Mouse (Mus musculus) brain, adult 2 months (tissue): ENCODE data around the gene Ankrd12.

Experiments
- DNase-seq: peaks from one replicate; pipeline ENCODE4 v3.0.0; 2011; ENCODE audit warnings: low read depth, low spot score

Ankrd12 gene

DNA sequence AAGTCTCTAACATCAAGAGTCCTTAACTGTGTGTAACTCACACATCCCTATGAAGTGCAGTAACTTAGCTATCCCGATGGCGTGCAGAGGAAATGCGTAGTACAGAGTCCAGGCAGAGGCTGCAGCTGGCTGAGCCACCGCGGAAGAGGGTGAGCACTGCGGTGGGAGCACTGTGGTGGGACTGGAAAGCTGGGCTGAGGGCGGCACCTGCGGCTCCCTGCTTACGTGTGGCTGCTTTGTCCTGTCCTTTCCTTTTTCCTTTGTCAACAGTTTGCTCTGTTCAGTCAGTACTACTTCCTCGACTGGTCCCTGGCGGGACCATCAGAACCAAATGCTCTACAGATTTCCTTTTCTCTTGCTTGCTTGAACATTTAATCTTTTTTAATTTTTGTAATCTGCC lies 109.1 kb downstream of the Ankrd12 start:
- no peak for DNase-seq

DNA sequence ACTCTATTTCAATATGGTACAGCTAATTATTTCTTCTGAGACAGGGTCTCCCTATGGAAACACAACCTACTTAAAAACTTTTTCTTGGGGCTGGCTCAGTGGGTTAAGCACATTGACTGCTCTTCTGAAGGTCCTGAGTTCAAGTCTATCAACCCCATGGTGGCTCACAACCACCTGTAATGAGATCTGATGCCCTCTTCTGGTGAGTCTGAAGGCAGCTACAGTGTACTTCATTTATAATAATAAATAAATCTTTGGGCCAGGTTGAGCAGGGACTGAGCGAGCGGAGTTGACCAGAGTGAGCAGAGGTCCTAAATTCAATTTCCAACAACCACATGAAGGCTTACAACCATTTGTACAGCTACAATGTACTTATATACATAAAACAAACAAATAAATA lies 114.6 kb downstream of the Ankrd12 start:
- no peak for DNase-seq

DNA sequence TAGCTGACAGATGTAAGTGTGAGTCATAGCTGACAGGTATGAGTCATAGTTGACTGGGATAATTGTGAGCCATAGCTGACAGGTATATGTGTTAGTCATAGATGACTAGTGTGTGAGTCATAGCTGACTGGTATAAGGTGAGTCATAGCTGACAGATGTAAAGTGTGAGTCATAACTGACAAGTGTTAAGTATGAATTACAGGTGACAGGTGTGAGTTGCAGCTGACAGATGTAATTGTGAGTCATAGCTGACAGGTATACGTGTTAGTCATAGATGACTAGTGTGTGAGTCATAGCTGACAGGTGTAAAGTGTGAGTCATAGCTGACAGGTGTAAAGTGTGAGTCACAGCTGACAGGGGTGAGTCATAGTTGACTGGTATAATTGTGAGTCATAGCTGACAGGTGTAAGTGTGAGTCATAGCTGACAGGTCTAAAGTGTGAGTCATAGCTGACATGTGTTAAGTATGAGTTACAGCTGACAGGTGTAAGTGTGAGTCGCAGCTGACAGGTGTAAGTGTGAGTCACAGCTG lies 115.2 kb downstream of the Ankrd12 start:
- DNase-seq = peak; percentile 74

DNA sequence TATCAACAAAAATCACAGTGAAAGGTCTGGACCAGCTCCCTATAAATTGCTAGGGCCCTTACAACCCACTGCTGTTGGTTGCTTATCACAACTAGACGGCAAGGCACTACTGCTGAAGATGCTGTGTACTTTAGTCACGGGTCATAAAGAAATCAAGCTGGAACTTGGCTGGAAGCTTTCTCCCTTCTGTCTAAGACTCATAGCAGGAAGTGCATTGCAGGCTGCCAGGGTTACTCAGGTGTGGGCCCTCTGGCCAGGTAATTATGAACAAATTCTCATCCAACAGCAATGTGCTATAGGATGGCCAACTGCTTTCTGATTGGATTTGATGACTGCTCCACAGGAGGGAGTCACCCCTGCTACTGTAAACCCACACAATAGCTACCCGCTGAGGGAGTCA lies 117.9 kb downstream of the Ankrd12 start:
- DNase-seq = no peak

DNA sequence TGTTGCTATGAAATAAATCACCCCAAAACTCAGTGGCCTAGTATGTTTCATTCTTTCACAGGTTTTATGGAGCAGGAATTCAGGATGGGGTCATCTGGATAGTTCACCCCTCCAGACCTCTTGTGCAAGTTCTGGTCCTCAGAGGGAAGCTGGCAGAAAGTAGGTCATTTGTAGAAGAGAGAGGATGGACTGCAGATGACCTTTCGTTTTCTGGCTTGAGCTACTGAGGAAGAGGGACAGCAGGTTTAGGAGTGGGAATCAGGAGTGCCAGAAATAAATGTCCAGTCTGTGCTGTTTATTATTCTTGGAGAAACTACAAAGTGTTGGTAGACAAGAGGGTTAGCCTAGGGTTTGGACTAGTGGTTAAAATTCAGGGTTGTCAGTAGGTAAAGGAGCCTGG lies 118.5 kb downstream of the Ankrd12 start:
- DNase-seq = peak; percentile 89

DNA sequence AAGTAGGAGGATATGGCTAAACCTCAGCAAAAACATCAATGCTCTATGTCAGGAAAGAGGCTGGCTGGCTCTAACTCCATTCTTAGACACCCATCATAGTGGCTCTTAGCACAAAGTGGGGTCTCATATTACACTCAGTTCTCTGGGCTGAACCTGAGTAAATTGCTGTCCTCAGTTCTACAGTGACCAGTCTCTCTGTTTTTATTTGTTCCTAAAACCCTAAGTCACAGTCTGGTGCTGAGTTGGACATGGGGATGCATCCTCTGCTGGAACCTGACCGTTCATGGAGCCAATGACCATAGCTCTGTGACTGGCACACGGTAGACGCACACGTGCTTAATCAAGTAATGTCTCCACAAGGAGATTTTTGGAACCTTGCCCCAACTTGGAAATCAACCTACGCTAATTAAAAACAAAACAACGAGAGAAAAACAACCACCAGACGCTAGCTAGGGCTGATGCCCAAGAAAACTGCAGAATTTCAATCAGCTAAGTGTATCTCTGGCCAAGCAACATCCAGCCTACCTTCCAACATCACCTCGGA lies 119.0 kb downstream of the Ankrd12 start:
- peak; percentile 66 for DNase-seq

DNA sequence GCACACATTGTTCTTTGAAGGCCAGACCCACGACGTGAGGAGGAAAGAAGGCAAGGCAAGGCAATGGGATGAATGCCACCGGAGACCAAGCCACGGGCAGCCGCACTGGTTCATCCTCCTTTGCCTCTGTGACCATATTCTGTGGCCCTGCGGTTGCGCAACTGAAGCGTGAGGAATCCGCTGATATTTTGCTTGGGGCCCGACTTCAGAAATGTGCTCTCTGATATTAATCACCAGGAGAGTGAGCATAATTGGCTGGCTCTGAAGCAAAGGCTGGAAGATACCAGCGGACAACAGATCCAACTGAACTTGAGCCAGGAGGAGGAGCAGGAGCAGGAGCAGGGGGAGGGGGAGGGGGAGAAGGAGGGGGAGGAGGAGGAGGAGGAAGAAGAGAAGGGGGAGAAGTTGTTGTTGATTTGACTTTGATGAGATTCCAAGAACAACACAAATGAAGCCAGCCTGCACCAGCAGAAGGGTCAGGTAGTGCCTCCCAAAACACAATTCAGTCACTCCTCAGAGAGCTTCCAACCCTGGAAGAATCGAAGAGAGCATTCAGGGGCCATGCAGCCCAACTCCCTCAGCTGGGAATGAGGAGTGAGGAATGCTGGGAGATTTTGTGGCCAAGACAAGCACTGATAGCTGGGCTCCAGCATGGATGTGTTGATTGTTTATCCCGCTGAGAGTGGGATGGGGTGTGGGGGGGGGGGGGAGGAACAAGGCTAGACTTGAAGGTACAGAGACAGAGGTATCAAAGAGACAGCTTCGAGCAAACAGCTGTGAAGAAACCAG lies 119.7 kb downstream of the Ankrd12 start:
- DNase-seq = peak; percentile 86

DNA sequence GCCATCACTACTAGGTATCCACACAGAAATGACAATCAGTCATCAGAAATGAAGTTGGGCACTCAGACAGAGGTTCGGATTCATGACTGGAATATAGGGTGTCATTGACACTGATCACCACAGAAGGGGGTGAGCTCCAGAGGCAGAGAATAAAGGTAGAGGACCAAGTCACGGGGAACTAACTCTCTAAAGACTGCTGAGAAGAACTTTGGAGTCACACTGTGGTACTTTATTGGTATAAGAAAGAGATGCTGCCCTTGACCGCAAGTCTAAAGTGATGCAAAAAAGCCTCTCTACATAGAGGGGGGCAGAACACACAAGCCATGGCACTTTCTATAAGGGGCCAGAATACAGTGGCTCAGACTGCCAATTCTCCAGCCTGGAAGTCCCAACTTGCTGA lies 120.7 kb downstream of the Ankrd12 start:
- DNase-seq = no peak

DNA sequence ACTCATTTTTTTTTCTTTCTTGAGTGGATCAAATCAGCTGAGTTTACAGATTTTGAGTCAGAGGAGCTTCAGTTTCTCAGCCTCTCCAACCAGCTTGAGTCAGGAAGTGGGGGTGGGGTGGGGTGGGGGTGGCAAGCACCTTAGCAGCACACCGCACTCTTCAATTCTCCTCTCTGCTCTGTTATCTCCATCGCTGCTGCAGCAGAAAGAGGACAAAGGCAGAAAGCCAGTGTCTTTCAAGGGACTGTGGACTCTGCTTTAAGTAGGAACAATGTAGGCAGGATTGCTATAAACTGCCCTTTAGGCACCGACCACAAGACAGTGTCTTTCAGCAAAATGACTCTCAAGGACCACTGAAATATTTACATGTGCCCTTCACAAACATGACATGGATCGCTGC lies 122.9 kb downstream of the Ankrd12 start:
- no peak for DNase-seq

DNA sequence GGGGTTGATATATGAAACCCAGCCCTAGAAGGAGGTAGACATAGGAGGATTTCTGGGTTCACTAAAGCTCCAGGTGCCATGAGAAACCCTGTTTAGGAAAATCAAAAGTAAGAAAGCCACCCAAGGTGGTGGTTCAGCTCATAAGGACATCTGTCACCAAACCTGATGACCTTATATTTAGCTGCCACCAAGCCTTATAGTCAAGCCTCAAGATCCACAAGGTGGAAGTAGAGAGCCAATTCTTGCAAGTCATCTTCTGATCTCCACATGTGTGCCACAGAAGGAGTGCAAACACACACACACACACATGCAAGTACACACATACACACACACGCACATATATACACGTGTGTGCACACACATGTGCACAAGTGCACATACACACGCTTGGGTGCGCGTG lies 124.8 kb downstream of the Ankrd12 start:
- DNase-seq = peak; percentile 55

DNA sequence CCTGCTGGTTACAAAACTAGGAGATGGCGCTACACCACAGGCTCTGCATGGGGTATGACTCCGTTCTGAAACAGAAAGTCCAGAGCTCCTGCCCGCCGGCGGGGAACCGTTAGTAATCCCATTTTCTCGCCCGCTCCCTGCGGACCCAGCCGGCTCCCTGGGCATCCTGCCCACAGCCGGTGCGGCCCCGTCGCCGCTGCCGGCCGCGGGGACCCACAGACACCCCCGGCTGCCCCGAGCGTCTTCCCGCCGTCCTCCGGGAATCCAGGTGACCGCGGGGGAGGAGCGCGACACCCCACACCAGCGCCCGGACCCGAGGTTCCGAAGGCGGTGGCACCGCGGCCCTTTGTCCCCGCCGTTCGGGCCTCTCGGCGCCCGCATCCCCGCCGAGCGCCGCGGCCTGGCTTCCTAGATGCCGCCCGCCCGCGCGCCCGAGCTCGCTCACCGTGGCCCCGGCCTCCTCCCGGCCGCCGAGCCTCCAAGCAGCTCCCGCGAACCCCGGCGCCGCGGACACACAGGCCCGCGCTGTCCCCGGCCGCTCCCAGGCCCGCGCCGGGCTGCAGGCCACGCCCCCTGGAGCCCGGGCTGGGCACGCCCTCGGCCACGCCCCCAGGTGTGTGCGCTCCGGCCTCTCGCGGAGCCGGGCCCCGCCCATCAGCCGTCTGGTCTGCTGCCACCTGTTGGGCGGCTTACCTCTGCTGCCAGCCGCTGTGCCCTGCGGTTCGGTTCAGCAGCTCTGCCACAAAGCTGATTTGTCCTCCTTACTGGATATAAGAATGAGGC lies 126.1 kb downstream of the Ankrd12 start, which contains the start of gene Twsg1:
TSS of gene Twsg1 (minus strand) at position 605 of the 783 bp plus-strand sequence.
- peak; percentile 96 for DNase-seq

DNA sequence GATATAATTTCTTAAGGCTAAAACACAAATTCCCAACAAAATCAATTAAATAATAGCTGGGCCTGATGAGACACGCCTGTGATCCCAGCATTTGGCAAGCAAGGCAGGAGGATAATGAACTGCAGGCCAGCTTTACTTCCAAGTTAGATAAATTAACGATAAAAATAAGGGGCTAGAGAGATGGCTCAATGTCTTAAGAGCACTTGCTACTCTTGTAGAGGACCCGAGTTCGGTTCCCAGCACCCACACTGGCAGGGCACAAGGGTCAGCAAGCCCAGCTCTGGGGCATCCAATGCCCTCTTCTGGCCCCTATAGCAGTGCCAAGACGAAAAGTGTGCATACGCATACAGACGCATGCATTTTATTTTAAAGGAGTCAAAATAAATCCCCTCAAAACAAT lies 126.7 kb downstream of the Ankrd12 start:
- peak; percentile 33 for DNase-seq

DNA sequence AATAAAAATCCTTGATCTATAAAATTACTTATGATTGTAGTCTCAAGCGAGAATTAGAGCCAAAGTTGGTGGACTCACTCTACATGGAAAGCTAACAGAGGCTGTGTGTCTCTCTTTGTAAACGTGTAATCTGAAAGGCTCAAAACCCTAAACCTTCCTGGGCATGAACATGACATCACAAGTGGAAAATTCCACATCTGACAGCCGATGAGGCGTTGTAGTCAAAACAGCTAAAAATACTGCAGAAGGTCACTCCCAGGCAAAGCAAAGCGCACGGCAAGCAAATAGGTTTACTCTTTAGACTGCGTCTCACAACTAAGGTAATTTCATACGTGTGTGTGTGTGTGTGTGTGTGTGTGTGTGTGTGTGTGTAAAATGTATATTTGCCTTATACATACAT lies 129.6 kb downstream of the Ankrd12 start:
- peak; percentile 82 for DNase-seq

DNA sequence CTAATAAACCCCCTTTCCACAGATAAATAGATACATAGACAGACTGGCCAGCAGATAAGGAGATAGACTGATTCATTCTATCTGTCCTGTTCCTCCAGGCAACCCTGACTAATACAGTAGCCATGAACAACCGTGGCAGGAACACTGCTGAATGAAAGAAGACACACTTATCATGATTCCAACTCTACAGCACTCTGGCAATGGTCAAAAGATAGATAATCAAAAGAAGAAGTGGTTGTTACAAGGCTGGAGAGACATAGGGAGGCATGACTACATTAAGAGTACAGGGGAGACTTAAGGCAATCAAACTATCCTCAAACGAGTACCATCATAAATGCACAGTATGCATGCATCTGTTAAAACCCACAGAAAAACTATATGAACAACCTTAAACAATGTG lies 131.5 kb downstream of the Ankrd12 start:
- no peak for DNase-seq

DNA sequence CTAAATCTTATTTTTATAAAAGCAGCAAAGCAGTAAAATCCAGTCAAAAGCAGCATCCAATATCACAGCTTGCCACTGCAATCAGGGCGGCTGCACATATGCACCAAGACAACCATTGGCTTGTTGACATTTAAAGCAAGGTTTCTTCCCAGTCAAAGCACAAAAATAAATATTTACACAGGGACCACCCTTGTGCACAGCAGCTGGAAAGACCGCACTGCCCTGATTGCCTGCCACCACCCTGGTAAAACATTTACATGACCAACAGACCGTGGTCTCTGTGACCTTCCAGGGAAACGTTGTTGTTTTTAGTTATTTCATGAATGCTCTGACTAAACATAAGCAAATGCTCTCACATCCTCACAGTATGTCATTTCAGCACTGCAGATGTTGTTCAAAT lies 134.5 kb downstream of the Ankrd12 start:
- no peak for DNase-seq

DNA sequence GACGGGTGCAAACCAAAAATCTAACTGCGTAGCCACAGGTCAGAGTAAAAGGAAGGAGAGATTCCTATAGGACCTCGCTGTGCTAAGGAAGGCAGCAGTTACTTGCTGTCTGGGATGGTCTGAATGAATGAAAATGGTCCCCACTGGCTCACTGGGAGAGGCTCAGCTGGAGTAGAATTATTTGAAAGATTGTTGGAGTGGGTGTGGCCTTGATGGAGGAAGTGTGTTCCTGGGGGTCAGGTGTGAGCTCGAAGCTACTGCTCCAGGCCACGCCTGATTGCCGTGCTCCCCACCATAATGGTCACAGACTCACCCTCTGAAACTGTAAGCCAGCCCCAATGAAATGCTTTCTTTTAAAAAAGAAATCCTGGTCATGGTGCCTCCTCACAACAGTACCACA lies 135.6 kb downstream of the Ankrd12 start:
- no peak for DNase-seq

DNA sequence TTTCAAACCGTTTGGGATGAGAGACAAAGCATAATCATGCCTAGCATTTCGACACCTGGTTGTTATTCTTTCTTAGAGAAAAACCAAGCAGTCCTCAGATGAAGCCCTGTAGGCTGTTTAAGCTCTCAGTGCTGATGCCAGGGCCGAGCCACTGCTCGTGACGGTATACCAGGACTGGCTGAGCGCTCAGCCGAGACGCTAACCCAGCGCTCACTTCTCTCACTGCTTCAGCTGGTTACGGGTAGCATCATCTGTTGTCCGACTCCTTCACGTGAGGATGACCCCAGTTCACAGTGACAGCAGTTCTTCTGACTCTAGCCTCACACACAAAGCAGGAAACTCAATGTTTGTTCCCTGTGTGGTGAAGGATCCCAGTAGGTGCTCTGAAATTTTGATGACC lies 136.7 kb downstream of the Ankrd12 start:
- peak; percentile 31 for DNase-seq

DNA sequence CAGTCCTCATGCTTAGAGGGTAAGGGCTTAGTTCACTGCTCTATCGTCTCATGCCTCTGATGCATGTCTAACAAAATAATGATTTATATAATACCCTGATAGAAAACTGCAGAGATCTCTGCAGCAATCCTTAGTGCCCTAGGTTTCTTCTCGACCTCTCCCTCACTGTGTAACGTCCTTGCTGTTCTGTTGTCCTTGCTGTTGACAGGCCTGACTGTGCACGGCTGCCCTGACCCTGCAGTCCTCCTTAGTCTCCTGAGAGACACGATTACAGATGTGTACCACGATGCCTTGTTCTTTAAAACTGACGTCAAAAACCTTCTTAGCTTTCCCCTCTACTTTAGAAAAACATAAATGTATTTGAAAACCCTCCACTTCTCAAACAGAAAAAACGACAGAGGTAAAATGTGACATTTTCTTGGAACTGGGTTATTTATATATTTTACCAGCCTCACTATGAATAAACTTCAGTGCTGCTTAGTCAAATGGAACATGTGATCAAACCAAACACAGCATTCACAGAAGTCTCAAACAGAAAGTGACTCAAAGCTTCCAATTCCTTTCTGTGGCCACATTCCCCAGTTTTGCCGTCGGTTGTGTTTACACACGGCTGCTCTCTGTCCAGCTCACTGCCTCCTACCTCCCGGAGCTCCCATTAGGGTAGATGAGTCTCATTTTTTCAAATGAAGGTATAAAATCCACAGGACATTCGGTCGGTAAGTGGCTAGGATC lies 137.3 kb downstream of the Ankrd12 start:
- peak; percentile 67 for DNase-seq

DNA sequence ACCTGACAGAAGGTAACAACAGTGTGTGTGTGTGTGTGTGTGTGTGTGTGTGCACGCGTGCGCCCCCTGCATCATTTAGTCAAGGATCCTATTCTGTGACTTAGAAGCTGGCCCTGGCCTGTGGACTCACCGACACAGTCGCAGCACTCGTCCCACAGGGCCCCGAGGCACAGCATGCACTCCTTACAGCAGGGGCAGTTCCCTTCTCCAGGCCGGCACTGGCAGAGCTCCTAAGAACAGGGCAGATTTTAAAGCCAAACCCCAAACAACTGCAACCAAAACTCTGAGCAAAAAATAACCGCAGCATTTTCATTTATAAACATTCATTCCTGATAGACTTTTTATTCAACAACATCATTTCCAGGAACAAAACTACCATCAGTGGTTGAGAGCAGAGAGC lies 139.2 kb downstream of the Ankrd12 start:
- DNase-seq = no peak

DNA sequence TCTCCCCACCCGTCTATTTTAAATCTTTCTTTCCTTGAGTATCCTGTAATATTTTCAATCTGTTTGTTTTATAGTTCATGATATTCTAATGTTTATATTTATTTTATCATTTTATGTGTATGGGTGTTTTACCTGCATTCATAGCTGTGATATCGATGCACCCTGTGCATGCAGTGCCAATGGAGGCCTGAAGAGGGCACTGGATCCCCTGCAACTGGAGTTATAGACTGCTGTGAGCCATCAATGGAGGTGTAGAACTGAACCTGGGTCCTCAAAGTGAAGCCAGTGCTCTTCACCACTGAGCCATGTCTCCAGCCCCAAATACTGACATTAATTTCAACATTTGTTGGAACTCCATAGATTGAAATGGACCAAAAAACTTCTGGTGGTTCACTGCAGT lies 143.1 kb downstream of the Ankrd12 start:
- DNase-seq = no peak

DNA sequence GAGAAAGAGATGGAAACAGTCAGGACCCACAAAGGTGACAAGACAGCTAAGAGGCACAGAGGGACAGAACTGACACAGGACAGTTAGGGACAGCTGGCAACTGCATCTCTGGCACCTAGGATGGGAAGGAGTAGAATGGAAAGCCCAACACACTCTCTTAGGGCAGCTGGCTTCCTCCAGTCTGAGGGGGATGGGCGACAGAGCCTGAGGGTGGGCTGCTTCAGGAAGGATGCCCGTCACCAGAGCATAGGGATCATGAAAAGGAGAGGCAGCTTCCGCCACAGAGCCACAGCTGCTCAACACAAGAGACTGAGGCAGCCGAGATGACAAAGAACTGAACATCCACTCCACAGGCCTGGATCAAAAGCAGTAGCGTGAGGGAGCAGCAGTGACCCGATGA lies 145.4 kb downstream of the Ankrd12 start:
- DNase-seq = no peak

DNA sequence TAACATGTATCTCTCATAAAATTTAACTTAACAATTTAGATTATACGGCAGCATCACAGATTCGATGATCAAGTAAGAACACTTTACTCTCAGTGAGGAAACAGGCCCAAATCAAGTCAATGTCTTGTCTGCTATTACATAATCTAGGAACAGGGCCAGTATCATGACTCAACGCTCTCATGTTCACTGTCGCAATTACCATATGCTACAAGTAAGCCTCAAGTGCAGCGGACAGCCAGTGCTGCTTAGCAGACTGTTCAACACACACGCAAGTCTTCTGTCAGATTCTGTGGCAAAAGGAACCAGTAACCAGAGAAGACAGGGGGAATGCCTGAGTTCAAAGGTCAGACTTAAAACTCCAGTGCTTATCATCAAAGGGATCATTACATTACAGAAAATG lies 145.9 kb downstream of the Ankrd12 start:
- peak; percentile 97 for DNase-seq
